Mouse (Mus musculus) heart, postnatal 0 days (tissue): ENCODE results near the gene Srebf1. TPM values are rescaled to one million over a fixed set of nuclear protein-coding genes. Genes with fewer than 3 reads are reported as not detected.
A peak's percentile ranks its signal among the peaks of the same experiment; 100 is the strongest.

ENCODE experiments used
- ATAC-seq: fragments of 200-750 bp; cut with Nextera tagmentation; 2 replicates; pipeline ENCODE4 v1.8.0; 2017; ENCODE audit warnings: low read depth, moderate number of reproducible peaks, moderate library complexity; ENCODE audit not compliant: insufficient read depth
- DNase-seq: peaks from one replicate; pipeline ENCODE4 v3.0.0-alpha.2; 2016; ENCODE audit warnings: low spot score
- H3K27ac ChIP-seq: fragments of 300-500 bp; sonication (generic); 2 replicates; pipeline ENCODE4 v1.5.1; 2014; ENCODE audit warnings: low read depth, mild to moderate bottlenecking
- H3K27me3 ChIP-seq: fragments of 300-500 bp; sonication (generic); 2 replicates; pipeline ENCODE4 v1.6.1; 2014; ENCODE audit warnings: low read length, mixed read lengths; ENCODE audit not compliant: control insufficient read depth, insufficient read depth
- H3K36me3 ChIP-seq: fragments of 300-500 bp; sonication (generic); replicated peaks from 2 replicates; pipeline ENCODE4 v1.6.1; 2014; ENCODE audit warnings: low read length, mixed read lengths; ENCODE audit not compliant: control insufficient read depth, insufficient read depth
- H3K4me1 ChIP-seq: fragments of 300-500 bp; sonication (generic); 2 replicates; pipeline ENCODE4 v1.6.1; 2014; ENCODE audit warnings: antibody characterized with exemption; ENCODE audit not compliant: control insufficient read depth, insufficient read depth
- H3K4me2 ChIP-seq: fragments of 300-500 bp; sonication (generic); 2 replicates; pipeline ENCODE4 v1.6.1; 2014; ENCODE audit warnings: low read depth, mild to moderate bottlenecking, low read length, moderate library complexity
- H3K4me3 ChIP-seq: fragments of 300-500 bp; sonication (generic); 2 replicates; pipeline ENCODE4 v1.5.1; 2014; ENCODE audit warnings: low read depth, low read length
- H3K9ac ChIP-seq: fragments of 300-500 bp; sonication (generic); replicated peaks from 2 replicates; pipeline ENCODE4 v1.6.1; 2014; ENCODE audit warnings: low read depth, low read length, mixed read lengths
- H3K9me3 ChIP-seq: fragments of 300-500 bp; sonication (generic); replicated peaks from 2 replicates; pipeline ENCODE4 v1.6.1; 2016; ENCODE audit warnings: low read length; ENCODE audit not compliant: control insufficient read depth
- CTCF ChIP-seq: IDR thresholded peaks from 2 replicates; pipeline ENCODE4 v1.5.1; 2016; ENCODE audit warnings: antibody characterized with exemption, control low read depth, low read depth
- EP300 ChIP-seq: IDR thresholded peaks from 2 replicates; pipeline ENCODE4 v1.6.1; 2016; ENCODE audit warnings: antibody characterized with exemption, low read depth
- WGBS: fragments of 180-500 bp; shearing (Covaris S2); extraction: QIAGEN DNeasy Blood & Tissue Kit; methylation state at CpG from one replicate; pipeline ENCODE4 v1.1.7; 2014; 5-methylcytosine and 5-hydroxymethylcytosine counted together
- polyA plus RNA-seq: library from polyadenylated mRNA; unstranded; fragments of >200 nt; fragmentation: Nextera tagmentation; extraction: Ambion mirVana; gene quantifications from 2 replicates; pipeline ENCODE4 v1.2.1, GENCODE M21; 2015
- total RNA-seq: library from RNA; depleted of rRNA; stranded (reverse); fragments of >200 nt; gene quantifications from 2 replicates; pipeline ENCODE4 v1.2.3, GENCODE M21; 2014; ENCODE audit warnings: low replicate concordance

Gene Srebf1
- total and polyA plus RNA-seq, 2 experiments from 2014 or later = 29.9 to 77.2 TPM

- H3K4me3 ChIP-seq = no peak overlapping the region
- no peak overlapping the region for H3K9ac ChIP-seq
- peaks cover 12% of the 10 kb centered on the region; the same call in 1 of the 2 replicates for H3K4me1 ChIP-seq
- no peaks in the 10 kb centered on the region for H3K27me3 ChIP-seq
- TF ChIP-seq EP300 = no peak
- no peak for TF ChIP-seq CTCF
- H3K9me3 ChIP-seq = no peaks in the 10 kb centered on the region
- H3K4me2 ChIP-seq = no peak overlapping the region
- peaks cover 13% of the 10 kb centered on the region for H3K36me3 ChIP-seq
- DNase-seq (no peak), ATAC-seq (no peak)
- H3K27ac ChIP-seq = peak overlapping the region; percentile 22; the same call in 1 of the 2 replicates
- WGBS = 48% methylated on average over 5 of the region's 5 CpGs
These were observed 25.6 kb upstream of the Srebf1 start for GRCm38 (mm10) chr11:60247753-60248550.

- Histone ChIP-seq H3K4me1 (0 out of 2 replicates have a peak, but pooled peaks cover 9% of the 10 kb centered on the region), H3K4me3 (no peak overlapping the region), H3K36me3 (peaks cover 32% of the 10 kb centered on the region), H3K4me2 (no peak overlapping the region), H3K9me3 (no peaks in the 10 kb centered on the region), H3K9ac (no peak overlapping the region), H3K27ac (0 out of 2 replicates have a peak overlapping the region, but pooled peaks have one; percentile 77), H3K27me3 (no peaks in the 10 kb centered on the region)
- TF ChIP-seq CTCF (no peak), EP300 (no peak)
- ATAC-seq (no peak), DNase-seq (no peak)
These were observed 23.7 kb upstream of the Srebf1 start for GRCm38 (mm10) chr11:60246077-60246476.

DNA sequence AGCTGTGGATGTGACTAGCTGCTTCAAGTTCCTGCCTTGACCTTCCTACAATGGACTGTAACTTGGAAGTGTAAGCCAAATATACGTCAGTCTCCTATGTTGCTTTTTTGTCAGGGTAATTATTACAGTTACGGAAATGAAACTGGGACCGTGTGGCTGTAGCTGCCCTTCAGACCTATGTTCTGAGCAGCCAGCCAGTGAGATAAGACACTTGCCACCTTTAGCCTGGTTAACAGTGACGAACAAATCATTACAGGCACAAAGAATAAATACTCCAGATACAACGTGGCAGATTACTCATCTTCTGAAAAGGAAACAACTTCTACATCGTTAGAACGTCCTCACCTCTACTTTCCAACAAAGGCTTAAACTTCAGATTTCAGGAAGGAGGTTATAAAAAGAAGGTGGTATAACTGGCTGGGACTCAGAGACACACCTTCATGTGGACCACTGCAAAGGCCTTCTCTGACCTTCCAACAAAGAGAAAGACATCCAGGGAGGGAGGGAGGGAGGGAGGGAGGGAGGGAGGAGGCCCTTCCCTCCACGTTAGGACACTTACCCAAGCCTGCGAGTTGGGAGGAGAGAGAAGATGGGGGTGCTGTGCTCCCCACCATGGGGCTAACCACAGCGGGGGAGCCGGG, 22.2 kb upstream of the Srebf1 start:
- TF ChIP-seq EP300 = no peak
- TF ChIP-seq CTCF = no peak
- Histone ChIP-seq H3K4me2 (no peak overlapping the region), H3K9ac (no peak overlapping the region), H3K9me3 (no peaks in the 10 kb centered on the region), H3K4me3 (no peak overlapping the region), H3K4me1 (0 out of 2 replicates have a peak, but pooled peaks cover 9% of the 10 kb centered on the region), H3K27ac (peak overlapping the region; percentile 77), H3K27me3 (no peaks in the 10 kb centered on the region), H3K36me3 (peaks cover 37% of the 10 kb centered on the region)
- ATAC-seq = peak; percentile 74
- 41% methylated on average over 11 of the region's 11 CpGs for WGBS
- DNase-seq = peak; percentile 62

- DNase-seq = no peak
- Histone ChIP-seq H3K27ac (no peak overlapping the region), H3K9me3 (no peaks in the 10 kb centered on the region), H3K4me1 (0 out of 2 replicates have a peak, but pooled peaks cover 3% of the 10 kb centered on the region), H3K4me2 (no peak overlapping the region), H3K27me3 (no peaks in the 10 kb centered on the region), H3K36me3 (peaks cover 53% of the 10 kb centered on the region), H3K9ac (no peak overlapping the region), H3K4me3 (no peak overlapping the region)
- no peak for TF ChIP-seq CTCF
- no peak for TF ChIP-seq EP300
- ATAC-seq = no peak
- WGBS = 67% methylated on average over 4 of the region's 4 CpGs
These were observed 18.1 kb upstream of the Srebf1 start for GRCm38 (mm10) chr11:60240509-60240908.

GRCm38 (mm10) chr11:60235351-60235750, 13.0 kb upstream of the Srebf1 start:
- TF ChIP-seq CTCF (no peak), EP300 (no peak)
- no peak overlapping the region for H3K4me3 ChIP-seq
- H3K9me3 ChIP-seq = no peaks in the 10 kb centered on the region
- WGBS = 91% methylated on average over 5 of the region's 5 CpGs
- DNase-seq (no peak), ATAC-seq (no peak)
- peaks cover 12% of the 10 kb centered on the region for H3K4me1 ChIP-seq
- H3K27ac ChIP-seq = no peak overlapping the region
- H3K36me3 ChIP-seq = peaks cover 27% of the 10 kb centered on the region
- no peaks in the 10 kb centered on the region for H3K27me3 ChIP-seq
- no peak overlapping the region for H3K4me2 ChIP-seq
- H3K9ac ChIP-seq = no peak overlapping the region
